Mouse (Mus musculus) forebrain, embryonic 15.5 days (tissue): ENCODE data around the gene Gorab. TPM values are rescaled to one million over a fixed set of nuclear protein-coding genes. Genes with fewer than 3 reads are reported as not detected.
A peak's percentile ranks its signal among the peaks of the same experiment; 100 is the strongest.

Experiments used
- ATAC-seq: fragments of 200-750 bp; cut with Nextera tagmentation; replicated peaks from 2 replicates; pipeline ENCODE4 v1.8.0; 2017; ENCODE audit warnings: mild to moderate bottlenecking, moderate TSS enrichment, moderate library complexity
- H3K27ac ChIP-seq: fragments of 300-500 bp; sonication (generic); replicated peaks from 2 replicates; pipeline ENCODE4 v1.5.1; 2015; ENCODE audit warnings: mild to moderate bottlenecking, inconsistent platforms
- H3K27me3 ChIP-seq: fragments of 300-500 bp; sonication (generic); 2 replicates; pipeline ENCODE4 v1.6.1; 2015; ENCODE audit warnings: inconsistent platforms
- H3K36me3 ChIP-seq: fragments of 300-500 bp; sonication (generic); 2 replicates; pipeline ENCODE4 v1.6.1; 2015; ENCODE audit warnings: mild to moderate bottlenecking, inconsistent platforms
- H3K4me1 ChIP-seq: fragments of 300-500 bp; sonication (generic); 2 replicates; pipeline ENCODE4 v1.6.1; 2015; ENCODE audit warnings: inconsistent platforms
- H3K4me2 ChIP-seq: fragments of 300-500 bp; sonication (generic); replicated peaks from 2 replicates; pipeline ENCODE4 v1.6.1; 2015; ENCODE audit warnings: mild to moderate bottlenecking, inconsistent platforms
- H3K4me3 ChIP-seq: fragments of 300-500 bp; sonication (generic); 2 replicates; pipeline ENCODE4 v1.5.1; 2015; ENCODE audit warnings: mild to moderate bottlenecking, inconsistent platforms
- H3K9ac ChIP-seq: fragments of 300-500 bp; sonication (generic); replicated peaks from 2 replicates; pipeline ENCODE4 v1.6.1; 2015; ENCODE audit warnings: mild to moderate bottlenecking, inconsistent platforms
- H3K9me3 ChIP-seq: fragments of 300-500 bp; sonication (generic); 2 replicates; pipeline ENCODE4 v1.6.1; 2016; ENCODE audit warnings: inconsistent platforms
- WGBS: fragments of 180-500 bp; shearing (Covaris S2); methylation state at CpG from one replicate; pipeline ENCODE4 v1.1.7; 2015; ENCODE audit warnings: mixed read lengths; 5-methylcytosine and 5-hydroxymethylcytosine counted together
- polyA plus RNA-seq: library from polyadenylated mRNA; unstranded; fragments of >200 nt; fragmentation: Nextera tagmentation; extraction: Ambion mirVana; gene quantifications from 2 replicates; pipeline ENCODE4 v1.2.1, GENCODE M21; 2015

The Gorab gene
- polyA plus RNA-seq, 1 experiment from 2014 or later: 27.1 TPM

- H3K9ac ChIP-seq: no peak overlapping the region
- no peak overlapping the region for H3K4me2 ChIP-seq
- H3K4me3 ChIP-seq: no peak overlapping the region
- H3K4me1 ChIP-seq: peaks cover 5% of the 10 kb centered on the region
- WGBS: 76% methylated on average over 3 of the region's 3 CpGs
- no peaks in the 10 kb centered on the region for H3K27me3 ChIP-seq
- no peak overlapping the region for H3K27ac ChIP-seq
- no peaks in the 10 kb centered on the region for H3K9me3 ChIP-seq
- ATAC-seq: peak; percentile 46; the same call in 1 of the 2 replicates
- H3K36me3 ChIP-seq: no peaks in the 10 kb centered on the region
Measured at GRCm38 (mm10) chr1:163350988-163351387, 52.5 kb downstream of the Gorab start.

GRCm38 (mm10) chr1:163345541-163345940, 57.9 kb downstream of the Gorab start:
- Histone ChIP-seq H3K27ac (no peak overlapping the region), H3K4me3 (no peak overlapping the region), H3K4me2 (no peak overlapping the region), H3K27me3 (no peaks in the 10 kb centered on the region), H3K9ac (no peak overlapping the region), H3K4me1 (0 out of 2 replicates have a peak, but pooled peaks cover 5% of the 10 kb centered on the region), H3K36me3 (no peaks in the 10 kb centered on the region), H3K9me3 (no peaks in the 10 kb centered on the region)
- no peak for ATAC-seq
- WGBS: 83% methylated on average over 5 of the region's 5 CpGs

DNA sequence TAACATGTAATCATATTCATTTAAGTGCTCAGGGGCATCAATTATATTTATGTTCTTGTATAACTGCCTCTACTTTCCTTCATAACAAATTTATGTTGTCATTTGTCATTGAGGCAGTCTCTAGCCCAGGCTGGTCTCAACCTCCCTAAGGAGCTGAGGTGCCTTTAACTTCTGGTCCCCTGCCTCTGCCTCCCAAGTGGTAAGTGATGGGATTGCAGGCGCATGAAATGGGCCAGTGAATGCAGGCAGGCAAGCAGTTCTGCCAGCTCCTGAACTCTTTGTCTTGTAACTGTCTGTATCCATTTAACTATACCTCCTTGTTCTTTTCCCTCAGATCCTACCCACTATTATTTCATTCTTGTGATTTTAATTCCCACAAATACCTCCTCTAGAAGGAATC, 58.5 kb downstream of the Gorab start:
- Histone ChIP-seq H3K4me2 (no peak overlapping the region), H3K27ac (no peak overlapping the region), H3K9me3 (no peaks in the 10 kb centered on the region), H3K27me3 (no peaks in the 10 kb centered on the region), H3K36me3 (no peaks in the 10 kb centered on the region), H3K9ac (no peak overlapping the region), H3K4me1 (0 out of 2 replicates have a peak, but pooled peaks cover 5% of the 10 kb centered on the region), H3K4me3 (no peak overlapping the region)
- no peak for ATAC-seq
- 29% methylated on average over 1 of the region's 1 CpGs for whole genome bisulfite sequencing

- H3K9ac ChIP-seq: no peak overlapping the region
- H3K4me3 ChIP-seq: no peak overlapping the region
- H3K4me1 ChIP-seq: peaks cover 25% of the 10 kb centered on the region
- 28% methylated on average over 3 of the region's 3 CpGs for WGBS
- H3K27ac ChIP-seq: no peak overlapping the region
- no peaks in the 10 kb centered on the region for H3K9me3 ChIP-seq
- no peak overlapping the region for H3K4me2 ChIP-seq
- H3K36me3 ChIP-seq: no peaks in the 10 kb centered on the region
- no peaks in the 10 kb centered on the region for H3K27me3 ChIP-seq
- ATAC-seq: no peak; the same call in 1 of the 2 replicates
Measured at GRCm38 (mm10) chr1:163339219-163339561, 64.3 kb downstream of the Gorab start.

DNA sequence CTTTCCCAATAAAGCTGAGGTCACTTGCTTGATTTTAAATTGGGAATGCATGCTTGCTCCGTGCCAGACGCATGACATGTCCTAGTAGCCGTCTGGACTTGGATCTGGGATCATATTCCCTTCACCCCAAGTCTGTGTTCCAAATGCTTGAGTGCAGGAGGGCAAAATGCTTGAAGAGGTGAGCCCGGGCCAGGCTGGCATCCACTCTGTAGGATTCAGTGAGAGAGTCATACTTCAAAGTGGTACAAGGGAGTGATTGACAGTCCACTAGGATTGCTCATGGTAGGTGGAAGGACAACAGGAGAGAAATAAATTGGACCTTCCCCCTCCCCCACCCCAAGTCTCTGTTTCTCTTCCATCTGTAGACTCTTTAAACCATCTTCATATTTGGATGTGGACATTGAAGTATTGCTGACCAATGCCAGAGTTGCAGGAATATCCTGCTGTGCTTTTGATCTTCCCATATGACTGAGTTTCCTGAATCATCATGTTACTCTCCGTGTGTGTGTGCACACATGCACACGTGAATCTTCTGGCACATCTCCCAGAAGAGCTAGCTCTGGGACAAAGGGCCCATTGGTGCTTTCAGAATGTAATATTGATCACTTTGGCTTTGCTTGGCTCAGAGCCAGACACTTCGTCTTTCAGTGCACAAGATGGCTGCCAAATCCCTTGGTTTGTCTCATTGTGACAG, 64.8 kb downstream of the Gorab start:
- 39% methylated on average over 7 of the region's 7 CpGs for WGBS

DNA sequence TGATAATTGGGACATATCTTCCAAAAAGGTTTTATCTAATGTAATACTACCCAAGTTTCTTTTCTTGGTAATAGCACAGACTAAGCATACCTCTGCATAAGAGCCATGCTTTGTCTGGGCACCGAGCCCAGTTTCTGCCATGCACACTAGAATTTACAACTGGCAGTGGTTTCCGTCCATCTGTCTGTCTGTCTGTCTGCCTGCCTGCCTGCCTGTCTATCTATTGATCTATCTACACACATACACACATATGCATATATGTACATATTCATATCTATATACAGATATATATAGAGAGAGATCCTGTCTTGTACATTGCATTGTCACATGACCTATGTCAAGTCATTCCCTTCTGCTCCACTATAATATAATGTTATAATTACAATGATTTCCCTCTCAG, 65.6 kb downstream of the Gorab start:
- H3K27ac ChIP-seq: no peak overlapping the region
- WGBS: 53% methylated on average over 2 of the region's 2 CpGs
- no peaks in the 10 kb centered on the region for H3K9me3 ChIP-seq
- H3K4me2 ChIP-seq: no peak overlapping the region
- H3K4me1 ChIP-seq: peaks cover 25% of the 10 kb centered on the region
- no peaks in the 10 kb centered on the region for H3K36me3 ChIP-seq
- peak; percentile 79 for ATAC-seq
- no peaks in the 10 kb centered on the region for H3K27me3 ChIP-seq
- H3K9ac ChIP-seq: no peak overlapping the region
- H3K4me3 ChIP-seq: no peak overlapping the region

More for the DNA sequence above, 64.8 kb downstream of the Gorab start:
- Histone ChIP-seq H3K4me1 (peaks cover 25% of the 10 kb centered on the region), H3K27ac (peak overlapping the region; percentile 38), H3K9me3 (no peaks in the 10 kb centered on the region), H3K4me3 (no peak overlapping the region), H3K27me3 (no peaks in the 10 kb centered on the region), H3K9ac (no peak overlapping the region), H3K36me3 (no peaks in the 10 kb centered on the region), H3K4me2 (no peak overlapping the region)
- ATAC-seq: peak; percentile 59

Other genes with a start within 250 kb of the Gorab start
- 3.7 and 4.0 TPM in 2 replicates for gene Prrx1, start 90.0 kb downstream of the Gorab start, polyA plus RNA-seq